Mouse (Mus musculus) erythroblast, embryonic 14.5 days (primary cell): ENCODE data around the gene Kcng3.

Experiments
- GATA1 ChIP-seq: IDR thresholded peaks from 2 replicates; pipeline ENCODE4 v1.6.1; 2012; ENCODE audit warnings: low read length, inconsistent platforms, mixed read lengths
- TAL1 ChIP-seq: IDR thresholded peaks from 3 replicates; pipeline ENCODE4 v1.6.1; 2012; ENCODE audit warnings: low read length, inconsistent platforms, mixed read lengths

DNA sequence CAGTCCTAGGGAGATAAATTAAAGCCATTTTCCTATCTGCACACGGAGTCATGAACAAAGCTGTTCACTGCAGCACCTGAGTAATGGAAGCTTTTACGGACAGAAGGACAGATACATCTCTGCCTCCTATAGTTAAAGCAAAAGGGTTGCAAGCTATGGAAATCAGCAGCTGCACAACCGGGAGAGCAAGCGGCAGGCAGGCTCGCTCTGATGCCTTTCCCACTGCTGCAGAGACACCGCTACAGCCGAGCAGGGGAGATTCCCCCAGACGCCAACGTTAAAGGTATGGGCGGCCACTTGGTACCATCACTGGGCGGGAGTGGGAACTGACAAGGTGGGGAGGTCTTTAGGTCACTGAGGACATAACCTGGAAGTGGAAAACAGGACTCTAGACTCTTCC lies 17.8 kb downstream of the Kcng3 start:
- TF ChIP-seq GATA1 (no peak), TAL1 (no peak)
